Mouse (Mus musculus): ENCODE data around the gene Gdap1l1. TPM values are rescaled to one million over a fixed set of nuclear protein-coding genes. Genes with fewer than 3 reads are reported as not detected.

Gdap1l1 gene
- total and polyA plus RNA-seq, 3 experiments, result 0.25 TPM; not detected in 2

DNA sequence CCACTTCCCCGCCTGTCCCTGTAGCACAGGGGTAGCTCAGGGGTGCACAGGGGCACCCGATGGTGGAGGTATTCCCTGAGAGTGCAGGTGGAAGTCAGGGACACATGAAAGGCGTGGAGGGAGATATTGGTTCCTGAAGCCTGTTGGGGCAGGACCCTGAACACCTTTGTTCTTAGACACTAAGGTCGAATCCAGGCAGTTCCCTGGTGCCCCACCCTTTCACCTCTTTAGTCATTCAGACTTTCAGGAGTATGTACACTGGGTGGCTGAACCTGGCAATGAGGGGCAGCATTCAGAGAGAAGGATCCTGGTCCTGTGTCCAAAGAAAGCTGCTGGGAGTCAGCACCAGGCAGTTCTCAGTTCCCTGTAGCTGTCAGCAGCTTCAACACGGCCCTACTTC, 24.1 kb downstream of the Gdap1l1 start:
- intact Hi-C loops (cut with DNase I), result no loop called here

DNA sequence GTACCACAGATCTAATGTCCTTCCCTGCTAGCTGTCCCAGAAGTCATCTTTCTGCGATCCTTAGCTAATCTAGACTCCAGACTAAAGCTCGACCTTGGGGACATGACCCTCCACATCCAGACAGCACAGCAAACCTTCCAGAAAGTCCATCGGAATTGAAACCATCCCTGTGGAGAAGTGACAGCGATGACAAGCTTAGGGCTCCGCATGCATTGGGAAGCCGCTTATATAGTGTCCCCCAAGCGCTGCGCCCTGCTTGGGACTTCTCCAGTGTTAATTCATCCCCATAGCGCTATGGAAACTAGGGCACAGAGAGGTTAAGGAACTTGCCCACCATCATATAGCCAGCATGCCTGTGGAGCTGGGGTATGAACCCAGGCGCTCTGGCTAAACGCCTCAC, 24.5 kb downstream of the Gdap1l1 start:
- H3K4me1 ChIP-seq (ENCODE audit: control insufficient read depth, insufficient read depth, low read length), result peaks cover 5% of the 10 kb centered on the region
- TF ChIP-seq EP300 (IDR thresholded peaks at IDR 0.05; ENCODE audit: insufficient read depth, low read depth, low read length), result no peak
- no peak for TF ChIP-seq POLR2A (IDR thresholded peaks at IDR 0.05; ENCODE audit: insufficient read depth, low read depth, low read length)
- TF ChIP-seq CTCF (IDR thresholded peaks at IDR 0.05), result no peak
- intact Hi-C loops (cut with DNase I), result no loop called here
- no peaks in the 10 kb centered on the region for H3K79me2 ChIP-seq (replicated peaks; ENCODE audit: control insufficient read depth, insufficient read depth, low read length)
- H3K4me3 ChIP-seq, result no peak overlapping the region
- no peaks in the 10 kb centered on the region; the same call in 1 of the 2 replicates for H3K36me3 ChIP-seq (ENCODE audit: control insufficient read depth, insufficient read depth, low read length)
- 65% methylated on average over 11 of the region's 11 CpGs for WGBS
- no peaks in the 10 kb centered on the region for H3K27me3 ChIP-seq (ENCODE audit: control insufficient read depth, insufficient read depth, low read length)
- DNase-seq, result no peak
- H3K27ac ChIP-seq, result no peak overlapping the region; the same call in 1 of the 2 replicates
- no peak overlapping the region for H3K9ac ChIP-seq (ENCODE audit: low read depth, low read length)

More for the DNA sequence above, 24.1 kb downstream of the Gdap1l1 start:
- WGBS, result 61% methylated on average over 5 of the region's 5 CpGs
- Histone ChIP-seq H3K9ac (ENCODE audit: low read depth, low read length) (no peak overlapping the region), H3K79me2 (replicated peaks; ENCODE audit: control insufficient read depth, insufficient read depth, low read length) (no peaks in the 10 kb centered on the region), H3K4me3 (no peak overlapping the region), H3K27ac (no peak overlapping the region; the same call in 1 of the 2 replicates), H3K4me1 (ENCODE audit: control insufficient read depth, insufficient read depth, low read length) (peaks cover 5% of the 10 kb centered on the region), H3K27me3 (ENCODE audit: control insufficient read depth, insufficient read depth, low read length) (no peaks in the 10 kb centered on the region), H3K36me3 (ENCODE audit: control insufficient read depth, insufficient read depth, low read length) (no peaks in the 10 kb centered on the region; the same call in 1 of the 2 replicates)
- no peak for DNase-seq
- TF ChIP-seq EP300 (IDR thresholded peaks at IDR 0.05; ENCODE audit: insufficient read depth, low read depth, low read length), result no peak

GRCm38 (mm10) chr2:163463251-163463769, 25.0 kb downstream of the Gdap1l1 start:
- intact Hi-C loops (cut with DNase I), result no loop called here
- H3K27ac ChIP-seq, result peak overlapping the region; percentile 86
- H3K4me3 ChIP-seq, result no peak overlapping the region
- H3K4me1 ChIP-seq (ENCODE audit: control insufficient read depth, insufficient read depth, low read length), result peaks cover 5% of the 10 kb centered on the region
- no peak for TF ChIP-seq EP300 (IDR thresholded peaks at IDR 0.05; ENCODE audit: insufficient read depth, low read depth, low read length)
- TF ChIP-seq POLR2A (IDR thresholded peaks at IDR 0.05; ENCODE audit: insufficient read depth, low read depth, low read length), result no peak
- TF ChIP-seq CTCF (IDR thresholded peaks at IDR 0.05), result no peak
- 65% methylated on average over 10 of the region's 10 CpGs for WGBS
- H3K27me3 ChIP-seq (ENCODE audit: control insufficient read depth, insufficient read depth, low read length), result no peaks in the 10 kb centered on the region
- no peak for DNase-seq
- no peaks in the 10 kb centered on the region; the same call in 1 of the 2 replicates for H3K36me3 ChIP-seq (ENCODE audit: control insufficient read depth, insufficient read depth, low read length)
- no peak overlapping the region for H3K9ac ChIP-seq (ENCODE audit: low read depth, low read length)
- H3K79me2 ChIP-seq (replicated peaks; ENCODE audit: control insufficient read depth, insufficient read depth, low read length), result no peaks in the 10 kb centered on the region

DNA sequence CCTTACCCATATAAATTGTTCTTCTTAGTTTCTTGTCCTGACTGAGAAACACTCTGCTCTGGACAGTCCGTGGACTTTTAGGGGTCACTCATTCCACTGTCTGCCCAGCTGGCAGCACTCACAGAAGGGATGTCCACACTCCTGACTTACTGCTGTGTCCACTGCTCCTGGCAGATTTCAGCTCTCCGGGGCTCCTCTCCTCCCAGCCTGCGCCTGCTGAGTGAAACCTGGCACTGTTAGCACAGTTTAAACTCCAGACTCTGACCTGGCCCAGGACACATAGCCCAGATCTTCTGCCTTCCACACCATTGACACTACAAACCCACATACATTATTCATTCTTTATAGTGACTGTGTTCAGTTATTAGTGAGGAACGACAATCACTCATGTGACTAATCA, 25.7 kb downstream of the Gdap1l1 start:
- Histone ChIP-seq H3K4me3 (no peak overlapping the region), H3K36me3 (ENCODE audit: control insufficient read depth, insufficient read depth, low read length) (peaks cover 3% of the 10 kb centered on the region), H3K27me3 (ENCODE audit: control insufficient read depth, insufficient read depth, low read length) (no peaks in the 10 kb centered on the region), H3K79me2 (replicated peaks; ENCODE audit: control insufficient read depth, insufficient read depth, low read length) (no peaks in the 10 kb centered on the region), H3K4me1 (ENCODE audit: control insufficient read depth, insufficient read depth, low read length) (peaks cover 5% of the 10 kb centered on the region), H3K9ac (ENCODE audit: low read depth, low read length) (peak overlapping the region; percentile 41), H3K27ac (peak overlapping the region; percentile 86)
- WGBS, result 41% methylated on average over 4 of the region's 4 CpGs
- TF ChIP-seq POLR2A (IDR thresholded peaks at IDR 0.05; ENCODE audit: insufficient read depth, low read depth, low read length) (no peak), EP300 (IDR thresholded peaks at IDR 0.05; ENCODE audit: insufficient read depth, low read depth, low read length) (0 out of 2 replicates have a peak, but pooled peaks have one; percentile 15), CTCF (IDR thresholded peaks at IDR 0.05) (no peak)
- intact Hi-C loops (cut with DNase I), result no loop called here
- DNase-seq, result no peak

DNA sequence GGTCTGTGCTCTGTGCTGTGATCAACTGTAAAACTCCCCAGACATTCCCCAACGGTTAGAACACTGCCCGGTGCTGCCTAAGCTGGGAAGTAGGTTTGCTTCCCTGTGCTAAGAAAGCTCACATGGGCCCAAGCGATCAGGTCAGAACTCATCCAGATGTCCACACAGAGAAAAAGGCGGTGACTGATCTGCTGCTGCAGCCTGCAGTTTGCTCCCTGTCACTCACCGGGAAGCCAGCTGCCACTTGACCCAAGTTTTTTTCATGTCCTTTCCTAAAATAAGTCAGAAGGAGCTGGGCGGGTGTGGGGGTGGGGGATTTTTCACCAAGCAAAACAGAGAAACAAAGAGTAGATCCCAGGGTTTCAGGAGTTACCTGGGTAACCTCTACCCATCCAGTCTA, 26.3 kb downstream of the Gdap1l1 start:
- 31% methylated on average over 6 of the region's 6 CpGs for WGBS
- Histone ChIP-seq H3K4me1 (ENCODE audit: control insufficient read depth, insufficient read depth, low read length) (peaks cover 5% of the 10 kb centered on the region), H3K36me3 (ENCODE audit: control insufficient read depth, insufficient read depth, low read length) (peaks cover 8% of the 10 kb centered on the region), H3K79me2 (replicated peaks; ENCODE audit: control insufficient read depth, insufficient read depth, low read length) (no peaks in the 10 kb centered on the region), H3K27me3 (ENCODE audit: control insufficient read depth, insufficient read depth, low read length) (no peaks in the 10 kb centered on the region), H3K9ac (ENCODE audit: low read depth, low read length) (peak overlapping the region; percentile 41), H3K4me3 (no peak overlapping the region), H3K27ac (peak overlapping the region; percentile 86)
- DNase-seq, result peak; percentile 33 to 55
- 0 out of 2 replicates have a peak, but pooled peaks have one; percentile 11 for TF ChIP-seq POLR2A (IDR thresholded peaks at IDR 0.05; ENCODE audit: insufficient read depth, low read depth, low read length)
- TF ChIP-seq CTCF (IDR thresholded peaks at IDR 0.05), result no peak
- no peak for TF ChIP-seq EP300 (IDR thresholded peaks at IDR 0.05; ENCODE audit: insufficient read depth, low read depth, low read length)
- intact Hi-C loops (cut with DNase I), result no loop called here

GRCm38 (mm10) chr2:163466771-163467170, 28.5 kb downstream of the Gdap1l1 start:
- peaks cover 5% of the 10 kb centered on the region for H3K4me1 ChIP-seq (ENCODE audit: control insufficient read depth, insufficient read depth, low read length)
- 38% methylated on average over 8 of the region's 8 CpGs for WGBS

More at GRCm38 (mm10) chr2:163466771-163467170, 28.5 kb downstream of the Gdap1l1 start:
- no peak for DNase-seq
- no peaks in the 10 kb centered on the region for H3K27me3 ChIP-seq (ENCODE audit: control insufficient read depth, insufficient read depth, low read length)
- peak overlapping the region; percentile 98; the same call in 1 of the 2 replicates for H3K27ac ChIP-seq
- no peak overlapping the region for H3K9ac ChIP-seq (ENCODE audit: low read depth, low read length)
- TF ChIP-seq POLR2A (IDR thresholded peaks at IDR 0.05; ENCODE audit: insufficient read depth, low read depth, low read length), result no peak
- TF ChIP-seq CTCF (IDR thresholded peaks at IDR 0.05), result no peak
- no peak for TF ChIP-seq EP300 (IDR thresholded peaks at IDR 0.05; ENCODE audit: insufficient read depth, low read depth, low read length)
- intact Hi-C loops (cut with DNase I), result no loop called here
- H3K4me3 ChIP-seq, result no peak overlapping the region
- 0 out of 2 replicates have a peak, but pooled peaks cover 1% of the 10 kb centered on the region for H3K79me2 ChIP-seq (replicated peaks; ENCODE audit: control insufficient read depth, insufficient read depth, low read length)
- H3K36me3 ChIP-seq (ENCODE audit: control insufficient read depth, insufficient read depth, low read length), result peaks cover 8% of the 10 kb centered on the region

Data from heart, adult 2 months (tissue).